Mouse (Mus musculus) bone marrow macrophage, adult 2 months (primary cell): ENCODE measurements around the gene Creg1. TPM values are rescaled to one million over a fixed set of nuclear protein-coding genes. Genes with fewer than 3 reads are reported as not detected.

ENCODE experiments used
- H3K27ac ChIP-seq: 2 replicates; pipeline ENCODE4 v1.5.1; 2012; ENCODE audit warnings: low read depth, low read length; ENCODE audit not compliant: insufficient read depth
- H3K4me1 ChIP-seq: 2 replicates; pipeline ENCODE4 v1.6.1; 2012; ENCODE audit warnings: low read length; ENCODE audit not compliant: control insufficient read depth, insufficient read depth
- H3K4me3 ChIP-seq: 2 replicates; pipeline ENCODE4 v1.5.1; 2012; ENCODE audit warnings: mild to moderate bottlenecking, low read length, moderate library complexity; ENCODE audit not compliant: insufficient read depth
- CTCF ChIP-seq: IDR thresholded peaks from 2 replicates; pipeline ENCODE4 v1.5.1; 2012; ENCODE audit warnings: low read depth, mild to moderate bottlenecking, low read length, moderate library complexity
- POLR2A ChIP-seq: IDR thresholded peaks from 2 replicates; pipeline ENCODE4 v1.6.1; 2012; ENCODE audit warnings: mild to moderate bottlenecking, low read depth, low read length, borderline replicate concordance
- polyA plus RNA-seq: library from polyadenylated mRNA; stranded (reverse); fragments of >200 nt; gene quantifications from 2 replicates; pipeline ENCODE4 v1.2.4, GENCODE M21; 2012; ENCODE audit not compliant: missing spikeins, insufficient read depth, insufficient read length

Creg1 gene
- polyA plus RNA-seq, 1 experiment: 906 TPM

DNA sequence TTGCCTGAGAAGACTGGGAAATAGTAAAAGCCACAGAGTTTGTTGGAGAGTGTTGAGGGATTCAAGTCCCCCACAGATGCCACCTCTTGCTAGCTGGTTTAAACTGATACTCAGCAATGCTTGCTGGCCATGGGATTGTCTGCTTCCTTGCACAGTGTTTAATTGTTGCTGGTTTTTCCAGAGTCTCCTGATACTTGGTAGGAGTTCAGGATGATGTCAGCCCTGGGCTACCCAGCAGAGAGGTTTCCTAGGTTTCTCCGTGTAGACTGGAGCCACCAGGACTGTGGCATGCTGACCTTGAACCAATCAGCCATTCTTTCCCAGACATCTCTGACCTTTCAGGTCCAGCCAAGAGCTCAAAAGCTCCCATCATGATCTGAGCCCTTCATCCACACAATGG, 36.6 kb upstream of the Creg1 start:
- no peak for TF ChIP-seq CTCF
- no peak for TF ChIP-seq POLR2A
- H3K4me1 ChIP-seq: no peaks in the 10 kb centered on the region; the same call in 1 of the 2 replicates
- no peak overlapping the region for H3K4me3 ChIP-seq
- no peak overlapping the region for H3K27ac ChIP-seq

- Histone ChIP-seq H3K27ac (no peak overlapping the region), H3K4me3 (no peak overlapping the region), H3K4me1 (no peaks in the 10 kb centered on the region; the same call in 1 of the 2 replicates)
- TF ChIP-seq CTCF (no peak), POLR2A (no peak)
These were observed 35.4 kb upstream of the Creg1 start for GRCm38 (mm10) chr1:165728057-165728639.

DNA sequence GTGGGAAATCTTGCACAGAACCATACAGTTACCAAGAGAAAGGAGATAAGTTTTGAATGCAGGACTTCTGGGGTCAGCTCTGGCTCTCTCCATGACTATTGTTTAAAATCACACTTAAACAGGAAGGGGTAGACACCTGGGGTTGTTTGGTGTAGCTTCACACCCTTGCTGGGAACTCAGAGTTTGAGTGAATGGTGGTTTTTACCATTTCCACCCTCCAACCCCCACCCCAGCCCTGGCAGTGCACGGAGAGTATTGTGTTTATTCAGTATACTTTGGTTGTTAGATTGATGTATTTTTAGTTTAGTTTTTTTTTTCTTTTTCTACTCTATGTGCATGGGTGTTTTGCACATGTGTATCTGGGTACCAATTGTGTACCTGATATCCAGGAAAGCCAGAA, 33.4 kb upstream of the Creg1 start:
- no peak overlapping the region for H3K4me3 ChIP-seq
- no peak overlapping the region for H3K27ac ChIP-seq
- TF ChIP-seq CTCF: no peak
- TF ChIP-seq POLR2A: no peak
- H3K4me1 ChIP-seq: peaks cover 5% of the 10 kb centered on the region

- peaks cover 13% of the 10 kb centered on the region for H3K4me1 ChIP-seq
- TF ChIP-seq CTCF: no peak
- no peak for TF ChIP-seq POLR2A
- H3K4me3 ChIP-seq: no peak overlapping the region
- H3K27ac ChIP-seq: no peak overlapping the region
These were observed 32.0 kb upstream of the Creg1 start for GRCm38 (mm10) chr1:165731553-165731952.

- Histone ChIP-seq H3K4me1 (peaks cover 25% of the 10 kb centered on the region), H3K27ac (no peak overlapping the region), H3K4me3 (no peak overlapping the region)
- TF ChIP-seq POLR2A (no peak), CTCF (no peak)
These were observed 28.7 kb upstream of the Creg1 start for GRCm38 (mm10) chr1:165734840-165735239.

GRCm38 (mm10) chr1:165735826-165736818, 27.4 kb upstream of the Creg1 start:
- TF ChIP-seq CTCF: peak; percentile 76
- no peak for TF ChIP-seq POLR2A
- Histone ChIP-seq H3K27ac (no peak overlapping the region), H3K4me3 (no peak overlapping the region), H3K4me1 (peaks cover 25% of the 10 kb centered on the region)

GRCm38 (mm10) chr1:165737451-165737850, 26.1 kb upstream of the Creg1 start:
- H3K4me1 ChIP-seq: peaks cover 25% of the 10 kb centered on the region
- TF ChIP-seq POLR2A (no peak), CTCF (no peak)
- H3K4me3 ChIP-seq: no peak overlapping the region
- H3K27ac ChIP-seq: peak overlapping the region; percentile 89

- TF ChIP-seq POLR2A: no peak
- no peak for TF ChIP-seq CTCF
- Histone ChIP-seq H3K4me3 (no peak overlapping the region), H3K4me1 (peaks cover 25% of the 10 kb centered on the region), H3K27ac (peak overlapping the region; percentile 89)
These were observed 25.7 kb upstream of the Creg1 start for GRCm38 (mm10) chr1:165737867-165738266.

- no peak overlapping the region for H3K27ac ChIP-seq
- H3K4me3 ChIP-seq: no peak overlapping the region
- TF ChIP-seq POLR2A (no peak), CTCF (no peak)
- peaks cover 25% of the 10 kb centered on the region for H3K4me1 ChIP-seq
These were observed 24.6 kb upstream of the Creg1 start for GRCm38 (mm10) chr1:165738985-165739384.

GRCm38 (mm10) chr1:165741989-165742388, 21.6 kb upstream of the Creg1 start:
- H3K4me1 ChIP-seq: peaks cover 10% of the 10 kb centered on the region
- H3K4me3 ChIP-seq: no peak overlapping the region
- no peak overlapping the region for H3K27ac ChIP-seq
- TF ChIP-seq POLR2A (no peak), CTCF (no peak)
